Mouse (Mus musculus) adrenal gland, postnatal 4 days (tissue): ENCODE data around the gene Zfp775. TPM values are rescaled to one million over a fixed set of nuclear protein-coding genes. Genes with fewer than 3 reads are reported as not detected.

Experiments used
- DNase-seq, 2 experiments: peaks; one replicate each; pipeline ENCODE4 v3.0.0; 2021 to 2022; ENCODE audit warnings: low spot score in 2 of 2, mixed read lengths in 2 of 2
- total RNA-seq, 2 experiments: library from RNA; stranded (reverse); gene quantifications; 2 replicates each; pipeline ENCODE4 v1.2.3; 2021

The Zfp775 gene
- total RNA-seq, 2 experiments from 2014 or later, result 7.8 to 10.0 TPM

GRCm38 (mm10) chr6:48669446-48669969 is 67.6 kb downstream of the Zfp775 start:
- no peak for DNase-seq

Other genes with a start within 250 kb of the Zfp775 start
- 10 to 100 TPM; 47.5 to 50.8 TPM for gene Krba1, start 206.5 kb upstream of the Zfp775 start, total RNA-seq
- 10 to 100 TPM; 64.1 to 64.7 TPM for gene Zfp467, start 156.2 kb upstream of the Zfp775 start, total RNA-seq
- 1 to 10 TPM; 2.6 to 4.0 TPM for gene Sspo, start 153.8 kb upstream of the Zfp775 start, total RNA-seq
- gene Atp6v0e2, start 64.4 kb upstream of the Zfp775 start, total RNA-seq, result 10 to 100 TPM; 55.8 to 57.0 TPM
- gene Lrrc61, start 47.3 kb upstream of the Zfp775 start, total RNA-seq, result 10 to 100 TPM; 42.8 to 43.5 TPM
- 100 to 1,000 TPM in 1 of 2 experiments, 10 to 100 TPM in 1; 82.0 to 161 TPM for gene Rarres2, start 29.3 kb upstream of the Zfp775 start, total RNA-seq
- not detected for gene Gm45021, start 12.5 kb upstream of the Zfp775 start, total RNA-seq
- 10 to 100 TPM; 59.7 to 61.5 TPM for gene Repin1, start 8.2 kb upstream of the Zfp775 start, total RNA-seq
- gene Gm44965, start 8.1 kb upstream of the Zfp775 start, total RNA-seq, result 1 to 10 TPM in 1 of 2 experiments, not detected in 1; 2.0 TPM
- 1 to 10 TPM; 2.1 to 3.3 TPM for gene AI854703, start 24.7 kb downstream of the Zfp775 start, total RNA-seq
- gene Gimap8, start 45.2 kb downstream of the Zfp775 start, total RNA-seq, result 10 to 100 TPM; 10.8 to 12.0 TPM
- 1 to 10 TPM; 7.2 to 9.3 TPM for gene Gimap9, start 74.1 kb downstream of the Zfp775 start, total RNA-seq
- gene Gimap4, start 82.5 kb downstream of the Zfp775 start, total RNA-seq, result 10 to 100 TPM; 40.8 to 48.9 TPM
- gene Gimap6, start 106.2 kb downstream of the Zfp775 start, total RNA-seq, result 10 to 100 TPM; 70.3 to 72.9 TPM
- 1 to 10 TPM; 2.8 to 6.3 TPM for gene Gm28053, start 116.5 kb downstream of the Zfp775 start, total RNA-seq
- not detected for gene Gimap7, start 116.6 kb downstream of the Zfp775 start, total RNA-seq
- gene Gimap1, start 137.0 kb downstream of the Zfp775 start, total RNA-seq, result 10 to 100 TPM; 16.3 to 18.0 TPM
- gene Gimap5, start 144.1 kb downstream of the Zfp775 start, total RNA-seq, result 10 to 100 TPM; 19.9 to 24.1 TPM
- gene Gimap3, start 168.8 kb downstream of the Zfp775 start, total RNA-seq, result 1 to 10 TPM in 1 of 2 experiments, under 1 TPM in 1; 0.81 to 1.2 TPM
- 100 to 1,000 TPM; 194 to 220 TPM for gene Tmem176a, start 238.9 kb downstream of the Zfp775 start, total RNA-seq
- gene Tmem176b, start 239.4 kb downstream of the Zfp775 start, total RNA-seq, result 100 to 1,000 TPM; 443 to 458 TPM